Mouse (Mus musculus) heart, embryonic 15.5 days (tissue): ENCODE measurements around the gene Rab3il1. TPM values are rescaled to one million over a fixed set of nuclear protein-coding genes. Genes with fewer than 3 reads are reported as not detected.

Experiments used
- ATAC-seq: fragments of 200-750 bp; cut with Nextera tagmentation; replicated peaks from 2 replicates; pipeline ENCODE4 v1.8.0; 2017; ENCODE audit warnings: low read depth, moderate TSS enrichment; ENCODE audit not compliant: insufficient number of reproducible peaks, insufficient read depth, low FRiP score
- H3K27ac ChIP-seq: fragments of 300-500 bp; sonication (generic); 2 replicates; pipeline ENCODE4 v1.5.1; 2015; ENCODE audit warnings: mild to moderate bottlenecking, inconsistent platforms
- H3K27me3 ChIP-seq: fragments of 300-500 bp; sonication (generic); 2 replicates; pipeline ENCODE4 v1.6.1; 2015; ENCODE audit warnings: inconsistent platforms
- H3K36me3 ChIP-seq: fragments of 300-500 bp; sonication (generic); 2 replicates; pipeline ENCODE4 v1.6.1; 2015; ENCODE audit warnings: mild to moderate bottlenecking, inconsistent platforms
- H3K4me1 ChIP-seq: fragments of 300-500 bp; sonication (generic); replicated peaks from 2 replicates; pipeline ENCODE4 v1.6.1; 2015; ENCODE audit warnings: inconsistent platforms
- H3K4me2 ChIP-seq: fragments of 300-500 bp; sonication (generic); 2 replicates; pipeline ENCODE4 v1.6.1; 2015; ENCODE audit warnings: inconsistent platforms, mild to moderate bottlenecking, moderate library complexity
- H3K4me3 ChIP-seq: fragments of 300-500 bp; sonication (generic); 2 replicates; pipeline ENCODE4 v1.5.1; 2015; ENCODE audit warnings: mild to moderate bottlenecking, inconsistent platforms
- H3K9ac ChIP-seq: fragments of 300-500 bp; sonication (generic); 2 replicates; pipeline ENCODE4 v1.6.1; 2015; ENCODE audit warnings: mild to moderate bottlenecking, inconsistent platforms
- H3K9me3 ChIP-seq: fragments of 300-500 bp; sonication (generic); replicated peaks from 2 replicates; pipeline ENCODE4 v1.6.1; 2016; ENCODE audit warnings: inconsistent platforms
- WGBS: fragments of 180-500 bp; shearing (Covaris S2); methylation state at CpG from one replicate; pipeline ENCODE4 v1.1.7; 2015; ENCODE audit warnings: mixed read lengths; 5-methylcytosine and 5-hydroxymethylcytosine counted together
- polyA plus RNA-seq: library from polyadenylated mRNA; unstranded; fragments of >200 nt; fragmentation: Nextera tagmentation; extraction: Ambion mirVana; gene quantifications from 2 replicates; pipeline ENCODE4 v1.2.1, GENCODE M21; 2015

Rab3il1 gene
- polyA plus RNA-seq, 1 experiment from 2014 or later: 21.8 TPM

DNA sequence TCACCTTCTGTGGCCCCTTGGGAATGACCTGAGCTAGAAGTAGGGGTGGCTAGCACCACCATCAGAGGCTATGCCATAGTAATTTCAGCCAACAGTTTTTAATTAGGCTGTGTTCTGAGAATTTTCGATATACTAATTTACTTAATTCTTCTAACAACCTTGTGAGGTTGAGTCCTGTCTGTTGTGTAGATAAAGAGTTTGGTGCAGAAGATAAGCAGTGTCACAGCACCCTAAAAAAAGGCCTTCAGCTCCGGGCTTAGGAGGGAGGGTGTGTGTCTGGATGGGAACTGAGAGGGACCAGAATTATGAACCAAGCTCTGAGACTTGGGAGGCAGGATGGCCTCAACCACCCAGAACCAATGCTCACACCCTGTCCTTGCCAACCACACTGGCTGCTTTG lies 44.2 kb downstream of the Rab3il1 start:
- Histone ChIP-seq H3K27me3 (no peaks in the 10 kb centered on the region), H3K36me3 (no peaks in the 10 kb centered on the region), H3K27ac (peak overlapping the region; percentile 66), H3K4me1 (peaks cover 85% of the 10 kb centered on the region), H3K9me3 (no peaks in the 10 kb centered on the region), H3K4me2 (no peak overlapping the region), H3K4me3 (no peak overlapping the region), H3K9ac (no peak overlapping the region)
- no peak for ATAC-seq
- WGBS: 62% methylated on average over 2 of the region's 2 CpGs

GRCm38 (mm10) chr19:10046346-10046745 lies 44.9 kb downstream of the Rab3il1 start:
- Histone ChIP-seq H3K9me3 (no peaks in the 10 kb centered on the region), H3K4me3 (no peak overlapping the region), H3K27ac (peak overlapping the region; percentile 66), H3K36me3 (no peaks in the 10 kb centered on the region), H3K27me3 (no peaks in the 10 kb centered on the region), H3K4me1 (peaks cover 86% of the 10 kb centered on the region), H3K9ac (no peak overlapping the region), H3K4me2 (peak overlapping the region; percentile 17; the same call in 1 of the 2 replicates)
- ATAC-seq: no peak
- WGBS: 20% methylated on average over 4 of the region's 4 CpGs

GRCm38 (mm10) chr19:10046983-10047382 lies 45.5 kb downstream of the Rab3il1 start:
- Histone ChIP-seq H3K4me2 (no peak overlapping the region), H3K4me3 (no peak overlapping the region), H3K4me1 (peaks cover 84% of the 10 kb centered on the region), H3K36me3 (no peaks in the 10 kb centered on the region), H3K27ac (peak overlapping the region; percentile 66), H3K9me3 (no peaks in the 10 kb centered on the region), H3K27me3 (no peaks in the 10 kb centered on the region), H3K9ac (no peak overlapping the region)
- ATAC-seq: no peak
- 26% methylated on average over 3 of the region's 3 CpGs for WGBS

GRCm38 (mm10) chr19:10049533-10049932 lies 48.1 kb downstream of the Rab3il1 start:
- Histone ChIP-seq H3K36me3 (peaks cover 21% of the 10 kb centered on the region), H3K4me3 (no peak overlapping the region), H3K4me2 (no peak overlapping the region), H3K9me3 (no peaks in the 10 kb centered on the region), H3K27ac (no peak overlapping the region), H3K27me3 (no peaks in the 10 kb centered on the region), H3K9ac (no peak overlapping the region), H3K4me1 (peaks cover 60% of the 10 kb centered on the region)
- ATAC-seq: no peak; the same call in 1 of the 2 replicates

DNA sequence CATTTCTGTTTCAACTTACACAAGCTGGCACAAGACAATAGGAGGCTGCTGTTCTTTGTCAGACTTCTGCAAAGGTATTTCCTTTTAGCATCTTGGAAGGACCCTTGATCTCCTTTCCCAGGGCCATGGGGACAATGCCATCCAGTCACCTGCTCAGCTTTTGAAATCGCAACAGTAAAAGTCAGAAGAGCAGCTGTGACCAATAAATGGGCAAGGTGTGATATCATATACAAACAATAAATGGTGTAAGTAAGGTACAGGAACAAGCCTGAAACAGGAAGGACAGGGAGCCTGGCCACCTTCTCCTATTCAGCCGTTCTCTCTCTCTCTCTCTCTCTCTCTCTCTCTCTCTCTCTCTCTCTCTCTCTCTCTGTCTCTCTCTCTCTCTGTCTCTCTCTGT lies 49.0 kb downstream of the Rab3il1 start:
- H3K4me3 ChIP-seq: no peak overlapping the region
- H3K9ac ChIP-seq: no peak overlapping the region
- 63% methylated on average over 2 of the region's 2 CpGs for WGBS
- H3K4me2 ChIP-seq: no peak overlapping the region
- H3K36me3 ChIP-seq: peaks cover 30% of the 10 kb centered on the region
- H3K4me1 ChIP-seq: peaks cover 52% of the 10 kb centered on the region
- ATAC-seq: no peak
- no peak overlapping the region for H3K27ac ChIP-seq
- no peaks in the 10 kb centered on the region for H3K27me3 ChIP-seq
- H3K9me3 ChIP-seq: no peaks in the 10 kb centered on the region

DNA sequence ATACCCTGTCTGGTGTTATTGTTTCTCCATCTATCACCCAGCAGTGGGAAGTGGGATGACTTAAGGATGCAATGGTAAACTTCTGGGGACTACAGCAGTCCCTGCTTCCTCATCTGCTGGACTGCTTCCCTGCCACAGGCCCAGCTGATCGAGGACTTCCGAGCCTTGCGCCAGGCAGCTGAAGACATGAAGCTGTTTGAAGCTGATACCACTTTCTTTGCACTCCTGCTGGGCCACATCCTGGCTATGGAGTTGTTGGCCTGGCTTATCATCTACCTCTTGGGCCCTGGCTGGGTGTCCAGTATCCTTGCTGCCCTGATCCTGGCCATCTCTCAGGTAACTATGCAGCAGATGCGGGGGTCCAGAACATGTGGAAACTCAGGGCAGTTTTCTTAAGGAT lies 51.2 kb downstream of the Rab3il1 start:
- H3K9ac ChIP-seq: no peak overlapping the region
- WGBS: 87% methylated on average over 4 of the region's 4 CpGs
- H3K27me3 ChIP-seq: no peaks in the 10 kb centered on the region
- H3K36me3 ChIP-seq: peaks cover 52% of the 10 kb centered on the region
- no peak for ATAC-seq
- no peak overlapping the region for H3K4me2 ChIP-seq
- no peaks in the 10 kb centered on the region for H3K9me3 ChIP-seq
- H3K27ac ChIP-seq: no peak overlapping the region
- no peak overlapping the region for H3K4me3 ChIP-seq
- peaks cover 30% of the 10 kb centered on the region for H3K4me1 ChIP-seq

DNA sequence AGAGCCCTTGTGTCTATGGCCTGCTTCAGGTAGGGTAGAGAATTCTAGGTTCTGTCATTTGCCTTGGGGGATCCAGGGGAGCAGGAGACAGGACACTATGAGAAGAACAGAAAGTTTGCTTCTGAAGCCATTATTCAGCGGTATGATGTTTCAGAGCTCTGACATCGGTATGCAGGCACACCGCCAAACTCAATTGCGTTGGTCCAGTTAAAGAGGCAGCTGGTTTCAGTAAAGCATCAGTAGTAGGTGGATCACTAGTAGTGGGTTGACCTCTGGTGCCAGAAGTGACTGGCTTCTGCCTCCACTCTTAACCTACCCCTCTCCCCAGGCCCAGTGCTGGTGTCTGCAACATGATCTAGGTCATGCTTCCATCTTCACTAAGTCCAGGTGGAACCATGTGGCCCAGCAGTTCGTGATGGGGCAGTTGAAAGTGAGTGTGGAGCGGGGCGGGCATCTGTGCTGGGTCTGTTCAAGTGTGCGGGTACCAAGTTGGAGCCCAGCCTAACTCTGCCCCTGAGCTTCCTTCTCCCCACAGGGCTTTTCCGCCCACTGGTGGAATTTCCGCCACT lies 52.3 kb downstream of the Rab3il1 start:
- 93% methylated on average over 10 of the region's 10 CpGs for WGBS
- no peaks in the 10 kb centered on the region for H3K27me3 ChIP-seq
- H3K9ac ChIP-seq: no peak overlapping the region
- H3K36me3 ChIP-seq: peaks cover 63% of the 10 kb centered on the region
- no peaks in the 10 kb centered on the region for H3K9me3 ChIP-seq
- ATAC-seq: no peak
- no peak overlapping the region for H3K27ac ChIP-seq
- peaks cover 26% of the 10 kb centered on the region for H3K4me1 ChIP-seq
- no peak overlapping the region for H3K4me3 ChIP-seq
- H3K4me2 ChIP-seq: no peak overlapping the region

DNA sequence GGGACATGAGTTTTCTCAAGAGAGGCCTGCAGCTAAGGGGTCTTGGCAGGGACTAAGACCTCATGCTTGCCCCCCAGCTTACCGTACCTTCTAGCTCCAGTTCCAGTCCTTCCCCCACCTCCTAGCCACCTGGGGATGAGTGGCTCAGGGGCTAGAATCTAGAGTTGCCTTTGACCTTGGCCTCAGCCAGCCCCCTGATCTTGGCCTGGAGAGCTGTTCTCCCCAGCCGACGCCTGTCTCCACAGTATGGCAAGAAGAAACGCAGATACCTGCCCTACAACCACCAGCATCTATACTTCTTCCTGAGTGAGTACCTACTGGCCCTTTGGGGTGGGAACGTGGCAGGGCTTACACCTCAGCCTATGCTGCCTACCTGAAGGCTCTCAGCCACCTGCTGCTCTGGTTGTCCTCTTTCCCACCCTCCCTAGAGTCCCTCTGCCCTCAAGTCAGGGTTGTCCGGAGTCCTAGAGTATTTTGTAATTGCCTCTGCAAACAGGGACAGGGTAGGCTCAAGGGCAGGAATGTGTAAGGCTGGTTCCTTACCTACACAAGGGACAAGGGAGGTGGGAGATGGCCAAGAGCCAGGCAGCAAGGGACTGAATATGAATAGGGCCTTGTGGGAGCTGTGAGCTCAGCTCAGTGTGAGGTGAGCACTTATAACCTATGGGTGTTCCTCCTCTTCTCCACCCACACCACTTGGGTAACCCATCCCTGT lies 53.0 kb downstream of the Rab3il1 start:
- 88% methylated on average over 6 of the region's 6 CpGs for WGBS
- Histone ChIP-seq H3K9me3 (no peaks in the 10 kb centered on the region), H3K9ac (no peak overlapping the region), H3K4me3 (no peak overlapping the region), H3K4me2 (no peak overlapping the region), H3K27ac (no peak overlapping the region), H3K27me3 (no peaks in the 10 kb centered on the region), H3K36me3 (peaks cover 65% of the 10 kb centered on the region), H3K4me1 (peaks cover 18% of the 10 kb centered on the region)
- no peak; the same call in 1 of the 2 replicates for ATAC-seq

- Histone ChIP-seq H3K36me3 (peaks cover 65% of the 10 kb centered on the region), H3K9ac (no peak overlapping the region), H3K9me3 (no peaks in the 10 kb centered on the region), H3K4me3 (no peak overlapping the region), H3K4me2 (no peak overlapping the region), H3K27me3 (no peaks in the 10 kb centered on the region), H3K27ac (no peak overlapping the region), H3K4me1 (peaks cover 17% of the 10 kb centered on the region)
- WGBS: 77% methylated on average over 3 of the region's 3 CpGs
- ATAC-seq: 0 out of 2 replicates have a peak, but pooled peaks have one; percentile 7
Measured at GRCm38 (mm10) chr19:10055261-10055660, 53.8 kb downstream of the Rab3il1 start.

- Histone ChIP-seq H3K4me2 (no peak overlapping the region), H3K4me1 (peaks cover 15% of the 10 kb centered on the region), H3K9ac (no peak overlapping the region), H3K4me3 (no peak overlapping the region), H3K27ac (no peak overlapping the region), H3K9me3 (no peaks in the 10 kb centered on the region), H3K27me3 (no peaks in the 10 kb centered on the region), H3K36me3 (peaks cover 65% of the 10 kb centered on the region)
- 83% methylated on average over 22 of the region's 22 CpGs for WGBS
- no peak for ATAC-seq
Measured at GRCm38 (mm10) chr19:10055783-10056660, 54.6 kb downstream of the Rab3il1 start.

- no peak for ATAC-seq
- Histone ChIP-seq H3K9me3 (no peaks in the 10 kb centered on the region), H3K4me3 (no peak overlapping the region), H3K4me1 (peaks cover 12% of the 10 kb centered on the region), H3K36me3 (peaks cover 67% of the 10 kb centered on the region), H3K27me3 (no peaks in the 10 kb centered on the region), H3K27ac (no peak overlapping the region), H3K4me2 (no peak overlapping the region), H3K9ac (no peak overlapping the region)
- 88% methylated on average over 3 of the region's 3 CpGs for WGBS
Measured at GRCm38 (mm10) chr19:10056686-10057085, 55.2 kb downstream of the Rab3il1 start.
